Mouse (Mus musculus): ENCODE measurements around the gene Angptl7.

Gene Angptl7

GRCm38 (mm10) chr4:148448853-148449245 lies 51.4 kb downstream of the Angptl7 start:
- peak; percentile 79 for DNase-seq (ENCODE audit: low spot score)

- DNase-seq (ENCODE audit: low spot score): peak; percentile 98
These were observed 51.9 kb downstream of the Angptl7 start, which contains the start of gene Mtor for GRCm38 (mm10) chr4:148448179-148448852. Mtor (plus strand) TSS chr4:148448611.
